Mouse (Mus musculus): ENCODE results near the gene Slc5a6. TPM values are rescaled to one million over a fixed set of nuclear protein-coding genes. Genes with fewer than 3 reads are reported as not detected.

Slc5a6 gene
- polyA plus RNA-seq, 1 experiment, result 11.1 TPM

GRCm38 (mm10) chr5:31080059-31080794 is 31.5 kb upstream of the Slc5a6 start:
- H3K4me2 ChIP-seq (ENCODE audit: low read depth), result no peak overlapping the region
- TF ChIP-seq MYOG (IDR thresholded peaks at IDR 0.05; ENCODE audit: control insufficient read depth in 1 of 3, insufficient read depth in 1 of 3, insufficient read length in 2 of 3, low read depth in 2 of 3) (no peak), POLR2AphosphoS2 (IDR thresholded peaks at IDR 0.05; ENCODE audit: insufficient read length, low read depth) (no peak), TCF12 (IDR thresholded peaks at IDR 0.05; ENCODE audit: insufficient read depth, poor library complexity, severe bottlenecking) (no peak), MAX (IDR thresholded peaks at IDR 0.05; ENCODE audit: low read depth) (no peak), MYOD1 (IDR thresholded peaks at IDR 0.05; ENCODE audit: control insufficient read depth in 1 of 3, insufficient read length in 2 of 3, low read depth in 2 of 3) (no peak), E2F4 (IDR thresholded peaks at IDR 0.05; ENCODE audit: insufficient read depth) (no peak), REST (IDR thresholded peaks at IDR 0.05; ENCODE audit: insufficient read depth, insufficient read length) (no peak), USF1 (IDR thresholded peaks at IDR 0.05; ENCODE audit: low read depth) (no peak), TCF3 (IDR thresholded peaks at IDR 0.05; ENCODE audit: insufficient read length, low read depth) (no peak), POLR2A (IDR thresholded peaks at IDR 0.05; ENCODE audit: insufficient read length, low read depth) (no peak), SRF (IDR thresholded peaks at IDR 0.05; ENCODE audit: control insufficient read depth, insufficient read length, low read depth) (no peak), CEBPB (IDR thresholded peaks at IDR 0.05; ENCODE audit: insufficient read depth, poor library complexity, severe bottlenecking) (no peak)
- no peak overlapping the region for H3K4me3 ChIP-seq
- no peaks in the 10 kb centered on the region for H3K36me3 ChIP-seq (ENCODE audit: control insufficient read depth, insufficient read depth)
- H3K79me2 ChIP-seq (ENCODE audit: control insufficient read depth, insufficient read depth), result no peaks in the 10 kb centered on the region
- no peak overlapping the region for H3ac ChIP-seq (ENCODE audit: control insufficient read depth, insufficient read length)
- no peaks in the 10 kb centered on the region for H3K27me3 ChIP-seq (ENCODE audit: control insufficient read depth, insufficient read depth, insufficient read length)

GRCm38 (mm10) chr5:31076346-31076745 is 27.6 kb upstream of the Slc5a6 start:
- Histone ChIP-seq H3K36me3 (ENCODE audit: control insufficient read depth, insufficient read depth) (no peaks in the 10 kb centered on the region), H3K27me3 (ENCODE audit: control insufficient read depth, insufficient read depth, insufficient read length) (no peaks in the 10 kb centered on the region), H3K4me2 (ENCODE audit: low read depth) (no peak overlapping the region), H3ac (ENCODE audit: control insufficient read depth, insufficient read length) (no peak overlapping the region), H3K79me2 (ENCODE audit: control insufficient read depth, insufficient read depth) (no peaks in the 10 kb centered on the region), H3K4me3 (no peak overlapping the region)
- TF ChIP-seq POLR2AphosphoS2 (IDR thresholded peaks at IDR 0.05; ENCODE audit: insufficient read length, low read depth) (no peak), CEBPB (IDR thresholded peaks at IDR 0.05; ENCODE audit: insufficient read depth, poor library complexity, severe bottlenecking) (no peak), REST (IDR thresholded peaks at IDR 0.05; ENCODE audit: insufficient read depth, insufficient read length) (no peak), SRF (IDR thresholded peaks at IDR 0.05; ENCODE audit: control insufficient read depth, insufficient read length, low read depth) (no peak), POLR2A (IDR thresholded peaks at IDR 0.05; ENCODE audit: insufficient read length, low read depth) (no peak), MYOD1 (IDR thresholded peaks at IDR 0.05; ENCODE audit: control insufficient read depth in 1 of 3, insufficient read length in 2 of 3, low read depth in 2 of 3) (no peak), MYOG (IDR thresholded peaks at IDR 0.05; ENCODE audit: control insufficient read depth in 1 of 3, insufficient read depth in 1 of 3, insufficient read length in 2 of 3, low read depth in 2 of 3) (no peak), TCF12 (IDR thresholded peaks at IDR 0.05; ENCODE audit: insufficient read depth, poor library complexity, severe bottlenecking) (no peak), USF1 (IDR thresholded peaks at IDR 0.05; ENCODE audit: low read depth) (no peak)

GRCm38 (mm10) chr5:31073176-31073575 is 24.5 kb upstream of the Slc5a6 start:
- Histone ChIP-seq H3K27me3 (ENCODE audit: control insufficient read depth, insufficient read depth, insufficient read length) (no peaks in the 10 kb centered on the region), H3K4me2 (ENCODE audit: low read depth) (no peak overlapping the region), H3ac (ENCODE audit: control insufficient read depth, insufficient read length) (no peak overlapping the region), H3K36me3 (ENCODE audit: control insufficient read depth, insufficient read depth) (peaks cover 1% of the 10 kb centered on the region), H3K79me2 (ENCODE audit: control insufficient read depth, insufficient read depth) (no peaks in the 10 kb centered on the region), H3K4me3 (no peak overlapping the region)
- TF ChIP-seq REST (IDR thresholded peaks at IDR 0.05; ENCODE audit: insufficient read depth, insufficient read length) (no peak), MYOD1 (IDR thresholded peaks at IDR 0.05; ENCODE audit: control insufficient read depth in 1 of 3, insufficient read length in 2 of 3, low read depth in 2 of 3) (no peak), TCF3 (IDR thresholded peaks at IDR 0.05; ENCODE audit: insufficient read length, low read depth) (no peak), E2F4 (IDR thresholded peaks at IDR 0.05; ENCODE audit: insufficient read depth) (no peak), SRF (IDR thresholded peaks at IDR 0.05; ENCODE audit: control insufficient read depth, insufficient read length, low read depth) (no peak), TCF12 (IDR thresholded peaks at IDR 0.05; ENCODE audit: insufficient read depth, poor library complexity, severe bottlenecking) (no peak), POLR2A (IDR thresholded peaks at IDR 0.05; ENCODE audit: insufficient read length, low read depth) (no peak), MYOG (IDR thresholded peaks at IDR 0.05; ENCODE audit: control insufficient read depth in 1 of 3, insufficient read depth in 1 of 3, insufficient read length in 2 of 3, low read depth in 2 of 3) (no peak), MAX (IDR thresholded peaks at IDR 0.05; ENCODE audit: low read depth) (no peak), POLR2AphosphoS2 (IDR thresholded peaks at IDR 0.05; ENCODE audit: insufficient read length, low read depth) (no peak), USF1 (IDR thresholded peaks at IDR 0.05; ENCODE audit: low read depth) (no peak), CEBPB (IDR thresholded peaks at IDR 0.05; ENCODE audit: insufficient read depth, poor library complexity, severe bottlenecking) (no peak)

GRCm38 (mm10) chr5:31071821-31072220 is 23.1 kb upstream of the Slc5a6 start:
- Histone ChIP-seq H3K27me3 (ENCODE audit: control insufficient read depth, insufficient read depth, insufficient read length) (no peaks in the 10 kb centered on the region), H3K36me3 (ENCODE audit: control insufficient read depth, insufficient read depth) (peaks cover 6% of the 10 kb centered on the region), H3K4me2 (ENCODE audit: low read depth) (no peak overlapping the region), H3ac (ENCODE audit: control insufficient read depth, insufficient read length) (no peak overlapping the region), H3K4me3 (no peak overlapping the region), H3K79me2 (ENCODE audit: control insufficient read depth, insufficient read depth) (no peaks in the 10 kb centered on the region)
- no peak for TF ChIP-seq TCF3 (IDR thresholded peaks at IDR 0.05; ENCODE audit: insufficient read length, low read depth)

- H3K36me3 ChIP-seq (ENCODE audit: control insufficient read depth, insufficient read depth), result peaks cover 6% of the 10 kb centered on the region
- no peak overlapping the region for H3K4me3 ChIP-seq
- no peak overlapping the region for H3ac ChIP-seq (ENCODE audit: control insufficient read depth, insufficient read length)
- TF ChIP-seq USF1 (IDR thresholded peaks at IDR 0.05; ENCODE audit: low read depth) (no peak), REST (IDR thresholded peaks at IDR 0.05; ENCODE audit: insufficient read depth, insufficient read length) (no peak), POLR2A (IDR thresholded peaks at IDR 0.05; ENCODE audit: insufficient read length, low read depth) (no peak), POLR2AphosphoS2 (IDR thresholded peaks at IDR 0.05; ENCODE audit: insufficient read length, low read depth) (no peak), CEBPB (IDR thresholded peaks at IDR 0.05; ENCODE audit: insufficient read depth, poor library complexity, severe bottlenecking) (no peak), MAX (IDR thresholded peaks at IDR 0.05; ENCODE audit: low read depth) (no peak)
- no peaks in the 10 kb centered on the region for H3K79me2 ChIP-seq (ENCODE audit: control insufficient read depth, insufficient read depth)
- no peaks in the 10 kb centered on the region for H3K27me3 ChIP-seq (ENCODE audit: control insufficient read depth, insufficient read depth, insufficient read length)
- H3K4me2 ChIP-seq (ENCODE audit: low read depth), result no peak overlapping the region
Observed at GRCm38 (mm10) chr5:31071059-31071458, 22.3 kb upstream of the Slc5a6 start.
